Mouse (Mus musculus): ENCODE measurements around the gene Olfr1270. TPM values are rescaled to one million over a fixed set of nuclear protein-coding genes. Genes with fewer than 3 reads are reported as not detected.
"Not testable (repeated sequence)": the region's sequence is repeated elsewhere in the genome, so short reads cannot be mapped to it uniquely, and the experiment has no call there.

The Olfr1270 gene
- polyA plus RNA-seq (2012; rRNA removed), result 0.06 and 0.37 TPM in 2 replicates

DNA sequence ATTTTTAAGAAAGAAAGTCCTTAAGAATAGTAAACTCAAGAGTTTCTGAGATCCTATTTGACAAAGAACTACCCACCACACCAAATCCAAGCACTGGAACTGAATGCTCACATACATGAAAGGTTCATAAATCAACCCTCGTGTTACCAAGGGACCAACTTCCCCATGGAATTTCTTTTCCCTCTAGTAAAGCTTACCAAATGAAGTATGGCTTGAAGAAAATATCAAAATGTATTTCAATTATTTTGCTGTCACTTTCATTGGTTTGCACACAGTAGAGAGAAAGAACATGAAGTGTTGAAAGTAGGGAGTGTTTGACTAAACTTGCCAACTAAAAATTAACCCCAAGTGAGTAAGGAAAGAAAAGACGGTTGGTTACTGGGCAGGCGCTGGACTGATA is at the start of gene Olfr1270:
Olfr1270 (minus strand) TSS at position 101 of the 400 bp plus-strand sequence.
- H3K4me3 ChIP-seq (ENCODE audit: control insufficient read depth, low read depth, low read length), result no peak within 1 kb of the TSS
- H3K27ac ChIP-seq (ENCODE audit: control insufficient read depth, insufficient read depth, low read depth, low read length), result no peak within 1 kb of the TSS
- no peaks in the 10 kb centered on the region for H3K4me1 ChIP-seq (ENCODE audit: control insufficient read depth, insufficient read depth, low read length)
- TF ChIP-seq CTCF (IDR thresholded peaks at IDR 0.05; ENCODE audit: control insufficient read depth, insufficient read depth, insufficient replicate concordance, low read depth, low read length), result no peak
- no peak for TF ChIP-seq POLR2A (IDR thresholded peaks at IDR 0.05; ENCODE audit: control insufficient read depth, low read depth, low read length)
- H3K36me3 ChIP-seq (ENCODE audit: control insufficient read depth, insufficient read depth, low read length), result no peaks in the 10 kb centered on the region
- no peaks in the 10 kb centered on the region for H3K27me3 ChIP-seq (ENCODE audit: control insufficient read depth, insufficient read depth, low read length)

DNA sequence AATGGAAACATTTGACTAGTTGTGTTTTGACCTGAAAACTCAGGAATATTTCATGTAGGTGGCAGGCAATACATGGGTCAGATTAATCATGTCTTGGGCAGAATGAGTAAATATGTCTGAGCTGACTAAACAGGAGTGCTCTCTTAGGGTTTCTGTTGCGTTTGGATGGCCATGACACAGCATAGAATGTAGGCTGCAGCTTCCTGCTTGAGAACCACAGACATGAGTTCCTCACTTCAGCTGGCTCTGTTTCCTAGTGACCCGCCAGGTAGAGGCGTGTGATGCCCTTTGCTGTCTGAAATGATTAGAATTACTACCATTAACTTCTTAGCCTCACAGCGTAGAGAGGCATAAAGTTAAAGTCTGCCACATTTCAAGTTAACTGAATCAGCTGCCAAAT is 46.7 kb upstream of the Olfr1270 start:
- H3K4me3 ChIP-seq (ENCODE audit: control insufficient read depth, low read depth, low read length); H3K27me3 ChIP-seq (ENCODE audit: control insufficient read depth, insufficient read depth, low read length); H3K36me3 ChIP-seq (ENCODE audit: control insufficient read depth, insufficient read depth, low read length); H3K27ac ChIP-seq (ENCODE audit: control insufficient read depth, insufficient read depth, low read depth, low read length); H3K4me1 ChIP-seq (ENCODE audit: control insufficient read depth, insufficient read depth, low read length): not testable (repeated sequence)

DNA sequence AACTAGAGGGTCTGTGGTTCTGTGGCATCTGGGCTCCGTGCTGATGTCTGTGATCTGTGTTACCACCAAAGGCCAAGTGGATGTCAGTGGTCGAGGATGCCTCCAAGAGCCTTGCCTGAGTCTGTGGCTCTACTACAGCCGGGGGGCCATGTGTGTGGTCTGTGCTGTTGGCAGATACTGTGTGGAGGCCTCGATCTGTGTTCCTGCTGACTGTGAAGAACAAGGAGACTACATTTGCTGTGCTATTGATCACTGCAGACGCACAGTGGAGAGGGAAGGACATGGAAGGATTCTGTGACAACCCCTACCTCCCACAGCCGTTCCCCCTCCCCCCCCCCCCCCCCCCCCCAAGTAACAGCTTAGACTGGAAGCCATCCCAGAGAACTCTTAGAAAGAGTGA is 42.4 kb upstream of the Olfr1270 start:
- H3K27me3 ChIP-seq (ENCODE audit: control insufficient read depth, insufficient read depth, low read length); H3K36me3 ChIP-seq (ENCODE audit: control insufficient read depth, insufficient read depth, low read length); H3K4me3 ChIP-seq (ENCODE audit: control insufficient read depth, low read depth, low read length); H3K4me1 ChIP-seq (ENCODE audit: control insufficient read depth, insufficient read depth, low read length); H3K27ac ChIP-seq (ENCODE audit: control insufficient read depth, insufficient read depth, low read depth, low read length): not testable (repeated sequence)

DNA sequence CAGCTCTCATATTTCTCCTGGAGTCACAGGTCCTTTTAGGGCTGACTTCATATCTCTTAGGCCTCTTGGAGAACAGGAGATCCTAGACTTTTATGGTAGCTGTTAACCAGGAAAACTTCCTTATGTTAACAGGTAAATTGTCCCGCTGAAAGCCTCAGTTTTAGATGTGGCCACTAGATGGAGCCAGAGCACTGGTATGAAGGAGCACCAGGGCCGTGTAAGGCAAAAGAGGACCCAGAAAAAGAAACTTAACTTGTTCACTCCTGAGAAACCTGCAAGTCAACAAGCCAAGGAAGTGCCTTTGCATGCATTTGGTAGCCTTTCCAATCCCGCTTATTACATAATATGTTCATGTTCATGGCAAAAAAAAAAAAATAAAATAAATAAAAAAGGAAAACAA is 41.9 kb upstream of the Olfr1270 start:
- H3K36me3 ChIP-seq (ENCODE audit: control insufficient read depth, insufficient read depth, low read length); H3K4me3 ChIP-seq (ENCODE audit: control insufficient read depth, low read depth, low read length); H3K27me3 ChIP-seq (ENCODE audit: control insufficient read depth, insufficient read depth, low read length); H3K4me1 ChIP-seq (ENCODE audit: control insufficient read depth, insufficient read depth, low read length); H3K27ac ChIP-seq (ENCODE audit: control insufficient read depth, insufficient read depth, low read depth, low read length): not testable (repeated sequence)

DNA sequence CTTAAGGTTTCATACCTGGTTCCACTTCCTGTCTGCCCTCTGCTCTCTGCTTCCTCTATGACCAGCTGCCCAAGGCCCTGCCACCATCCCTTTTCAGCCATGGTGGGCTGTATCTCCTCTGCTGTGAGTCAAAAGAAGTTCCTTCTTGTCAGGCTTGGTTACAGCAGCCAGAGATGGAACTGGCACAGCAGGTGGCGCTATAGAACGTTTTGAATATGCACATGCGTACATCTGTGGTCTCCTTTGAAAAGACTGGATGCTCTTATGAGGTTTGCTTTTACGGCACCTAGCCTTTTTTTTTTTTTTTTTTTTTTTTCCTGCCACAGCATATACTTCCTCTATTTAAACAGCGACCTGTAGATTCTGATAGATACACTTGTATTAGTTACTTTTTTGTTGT is 34.2 kb upstream of the Olfr1270 start:
- not testable (repeated sequence) for H3K27me3 ChIP-seq (ENCODE audit: control insufficient read depth, insufficient read depth, low read length); H3K36me3 ChIP-seq (ENCODE audit: control insufficient read depth, insufficient read depth, low read length); H3K27ac ChIP-seq (ENCODE audit: control insufficient read depth, insufficient read depth, low read depth, low read length); H3K4me3 ChIP-seq (ENCODE audit: control insufficient read depth, low read depth, low read length); H3K4me1 ChIP-seq (ENCODE audit: control insufficient read depth, insufficient read depth, low read length)

DNA sequence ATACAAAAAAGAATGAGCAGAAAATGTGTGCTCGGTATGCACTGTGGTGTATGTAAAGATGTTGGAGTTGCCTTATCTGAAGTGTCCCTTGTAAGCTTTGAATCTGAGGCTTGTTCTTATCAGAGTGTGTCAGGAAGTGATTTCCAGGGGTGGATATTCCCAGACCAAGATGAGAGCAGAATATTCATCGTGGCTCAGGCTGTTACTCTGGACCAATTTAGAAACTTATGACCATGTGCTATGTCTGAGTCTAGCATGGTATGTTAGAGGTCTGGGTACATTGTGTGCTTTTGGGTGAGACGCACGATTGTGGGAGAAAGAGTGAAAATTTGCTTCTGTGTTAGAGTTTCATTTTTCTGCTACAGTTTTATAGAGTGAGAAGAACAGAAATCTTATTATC is 33.2 kb upstream of the Olfr1270 start:
- not testable (repeated sequence) for H3K27ac ChIP-seq (ENCODE audit: control insufficient read depth, insufficient read depth, low read depth, low read length); H3K36me3 ChIP-seq (ENCODE audit: control insufficient read depth, insufficient read depth, low read length); H3K4me3 ChIP-seq (ENCODE audit: control insufficient read depth, low read depth, low read length); H3K4me1 ChIP-seq (ENCODE audit: control insufficient read depth, insufficient read depth, low read length); H3K27me3 ChIP-seq (ENCODE audit: control insufficient read depth, insufficient read depth, low read length)

DNA sequence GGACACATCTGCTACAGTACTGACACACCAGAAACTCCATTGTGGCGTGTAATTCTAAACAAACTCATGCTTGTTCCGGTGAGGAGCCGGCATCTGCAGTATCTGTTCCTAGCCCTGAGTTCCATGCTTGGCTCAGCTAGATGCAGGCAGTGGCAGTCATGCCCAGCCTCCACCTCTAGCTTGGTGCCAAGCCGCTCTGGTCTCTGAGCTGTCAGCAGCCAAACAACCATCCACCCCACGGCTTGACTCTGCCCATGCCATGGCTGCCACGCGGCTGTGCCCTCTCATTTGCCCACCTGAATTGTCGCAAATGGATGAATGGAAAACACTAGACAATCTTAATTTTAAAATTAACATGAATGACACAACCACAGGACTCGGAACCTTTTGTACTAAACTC is 1.0 kb upstream of the Olfr1270 start:
- Histone ChIP-seq H3K27ac (ENCODE audit: control insufficient read depth, insufficient read depth, low read depth, low read length) (no peak overlapping the region), H3K27me3 (ENCODE audit: control insufficient read depth, insufficient read depth, low read length) (no peaks in the 10 kb centered on the region), H3K36me3 (ENCODE audit: control insufficient read depth, insufficient read depth, low read length) (no peaks in the 10 kb centered on the region), H3K4me1 (ENCODE audit: control insufficient read depth, insufficient read depth, low read length) (no peaks in the 10 kb centered on the region), H3K4me3 (ENCODE audit: control insufficient read depth, low read depth, low read length) (no peak overlapping the region)
- TF ChIP-seq POLR2A (IDR thresholded peaks at IDR 0.05; ENCODE audit: control insufficient read depth, low read depth, low read length) (no peak), CTCF (IDR thresholded peaks at IDR 0.05; ENCODE audit: control insufficient read depth, insufficient read depth, insufficient replicate concordance, low read depth, low read length) (no peak)

DNA sequence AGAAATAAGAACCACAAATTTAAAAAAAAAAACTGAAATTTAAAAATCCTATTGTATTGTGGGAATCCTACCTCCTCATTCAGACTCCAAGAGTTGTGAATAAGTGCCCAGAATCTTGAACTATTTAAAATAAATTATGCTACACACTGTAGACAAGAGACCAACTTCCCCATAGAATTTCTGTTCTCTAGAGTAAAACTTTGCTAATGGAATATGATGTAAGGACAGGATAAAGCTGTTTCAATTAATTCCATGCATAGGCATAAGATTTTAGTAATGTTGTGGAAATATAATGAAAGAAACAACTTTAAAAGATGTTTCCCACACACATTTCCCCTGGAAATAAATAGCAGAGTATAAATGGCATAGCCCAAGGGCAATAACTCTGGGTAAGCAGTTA is 10.7 kb downstream of the Olfr1270 start, which contains the start of gene Olfr32:
Olfr32 (minus strand) TSS at position 101 of the 400 bp plus-strand sequence.
- Histone ChIP-seq H3K4me3 (ENCODE audit: control insufficient read depth, low read depth, low read length) (no peak within 1 kb of the TSS), H3K27ac (ENCODE audit: control insufficient read depth, insufficient read depth, low read depth, low read length) (no peak within 1 kb of the TSS), H3K27me3 (ENCODE audit: control insufficient read depth, insufficient read depth, low read length) (no peaks in the 10 kb centered on the region), H3K4me1 (ENCODE audit: control insufficient read depth, insufficient read depth, low read length) (no peaks in the 10 kb centered on the region), H3K36me3 (ENCODE audit: control insufficient read depth, insufficient read depth, low read length) (no peaks in the 10 kb centered on the region)
- TF ChIP-seq POLR2A (IDR thresholded peaks at IDR 0.05; ENCODE audit: control insufficient read depth, low read depth, low read length), result no peak
- TF ChIP-seq CTCF (IDR thresholded peaks at IDR 0.05; ENCODE audit: control insufficient read depth, insufficient read depth, insufficient replicate concordance, low read depth, low read length), result no peak

DNA sequence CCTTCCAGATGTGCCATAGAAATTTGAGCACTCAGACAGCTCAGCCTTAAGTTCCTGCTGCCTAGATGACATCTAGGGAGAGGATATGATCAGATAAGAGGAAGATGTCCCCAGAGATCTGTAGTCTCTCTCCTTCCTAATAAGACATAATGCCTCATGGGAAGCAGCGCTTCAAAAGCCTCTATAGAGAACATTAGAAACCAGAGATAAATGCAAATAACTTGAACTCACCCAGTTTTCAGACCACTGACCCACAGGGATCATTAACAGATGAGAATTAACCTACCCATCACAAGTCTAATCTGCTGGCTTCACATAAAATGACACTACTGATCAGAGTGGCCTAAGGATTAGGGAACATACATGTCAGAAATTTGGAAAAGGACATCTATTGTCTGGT is 31.6 kb downstream of the Olfr1270 start, which contains the start of gene Olfr1269:
Olfr1269 (minus strand) TSS at position 101 of the 400 bp plus-strand sequence.
- no peaks in the 10 kb centered on the region for H3K27me3 ChIP-seq (ENCODE audit: control insufficient read depth, insufficient read depth, low read length)
- H3K36me3 ChIP-seq (ENCODE audit: control insufficient read depth, insufficient read depth, low read length), result no peaks in the 10 kb centered on the region
- no peak within 1 kb of the TSS for H3K27ac ChIP-seq (ENCODE audit: control insufficient read depth, insufficient read depth, low read depth, low read length)

More for the DNA sequence above, 31.6 kb downstream of the Olfr1270 start, which contains the start of gene Olfr1269:
- Histone ChIP-seq H3K4me1 (ENCODE audit: control insufficient read depth, insufficient read depth, low read length) (no peaks in the 10 kb centered on the region), H3K4me3 (ENCODE audit: control insufficient read depth, low read depth, low read length) (no peak within 1 kb of the TSS)
- TF ChIP-seq POLR2A (IDR thresholded peaks at IDR 0.05; ENCODE audit: control insufficient read depth, low read depth, low read length) (no peak), CTCF (IDR thresholded peaks at IDR 0.05; ENCODE audit: control insufficient read depth, insufficient read depth, insufficient replicate concordance, low read depth, low read length) (no peak)

Other genes starting within 250 kb of the Olfr1270 start
- gene Olfr1258, start 225.8 kb downstream of the Olfr1270 start, polyA plus RNA-seq (2012; rRNA removed), result not detected in 2 replicates
- 0.15 TPM in 1 of 2 replicates, not detected in the other for gene Olfr1259, start 204.4 kb downstream of the Olfr1270 start, polyA plus RNA-seq (2012; rRNA removed)
- gene Olfr1260, start 178.8 kb downstream of the Olfr1270 start, polyA plus RNA-seq (2012; rRNA removed), result not detected in 2 replicates
- not detected in 2 replicates for gene Olfr1261, start 161.9 kb downstream of the Olfr1270 start, polyA plus RNA-seq (2012; rRNA removed)
- gene Olfr1262, start 152.9 kb downstream of the Olfr1270 start, polyA plus RNA-seq (2012; rRNA removed), result not detected in 2 replicates
- not detected in 2 replicates for gene Olfr1263, start 141.0 kb downstream of the Olfr1270 start, polyA plus RNA-seq (2012; rRNA removed)
- gene Olfr1264, start 127.5 kb downstream of the Olfr1270 start, polyA plus RNA-seq (2012; rRNA removed), result not detected in 2 replicates
- not detected in 2 replicates for gene Olfr1265, start 117.8 kb downstream of the Olfr1270 start, polyA plus RNA-seq (2012; rRNA removed)
- gene Olfr140, start 89.5 kb downstream of the Olfr1270 start, polyA plus RNA-seq (2012; rRNA removed), result not detected in 2 replicates
- not detected in 2 replicates for gene Olfr1269, start 31.7 kb downstream of the Olfr1270 start, polyA plus RNA-seq (2012; rRNA removed)
- 0.52 and 0.69 TPM in 2 replicates for gene Olfr32, start 10.8 kb downstream of the Olfr1270 start, polyA plus RNA-seq (2012; rRNA removed)
- gene Olfr1506, start 71.4 kb upstream of the Olfr1270 start, polyA plus RNA-seq (2012; rRNA removed), result not detected in 2 replicates
- 0.04 and 0.12 TPM in 2 replicates for gene Olfr142, start 104.5 kb upstream of the Olfr1270 start, polyA plus RNA-seq (2012; rRNA removed)
- gene Olfr1271, start 117.9 kb upstream of the Olfr1270 start, polyA plus RNA-seq (2012; rRNA removed), result 0.08 TPM in 1 of 2 replicates, not detected in the other
- not detected in 2 replicates for gene Olfr1272, start 139.8 kb upstream of the Olfr1270 start, polyA plus RNA-seq (2012; rRNA removed)
- gene Gm13769, start 169.1 kb upstream of the Olfr1270 start, polyA plus RNA-seq (2012; rRNA removed), result 0.07 TPM in 1 of 2 replicates, not detected in the other
- not detected in 2 replicates for gene Olfr1274-ps, start 245.6 kb upstream of the Olfr1270 start, polyA plus RNA-seq (2012; rRNA removed)

All from testis, adult 2 months (tissue).